Mouse (Mus musculus) midbrain, embryonic 16.5 days (tissue): ENCODE data around the gene Zfp982. TPM values are rescaled to one million over a fixed set of nuclear protein-coding genes. Genes with fewer than 3 reads are reported as not detected.
"Not testable (repeated sequence)": the region's sequence is repeated elsewhere in the genome, so short reads cannot be mapped to it uniquely, and the experiment has no call there.

Source experiments
- ATAC-seq: fragments of 200-750 bp; cut with Nextera tagmentation; 2 replicates; pipeline ENCODE4 v1.8.0; 2017; ENCODE audit warnings: moderate TSS enrichment
- H3K27ac ChIP-seq: fragments of 300-500 bp; sonication (generic); 2 replicates; pipeline ENCODE4 v1.5.1; 2014; ENCODE audit warnings: mild to moderate bottlenecking, low read length, mixed read lengths
- H3K27me3 ChIP-seq: fragments of 300-500 bp; sonication (generic); 2 replicates; pipeline ENCODE4 v1.6.1; 2014; ENCODE audit warnings: low read depth, low read length, mixed read lengths; ENCODE audit not compliant: control insufficient read depth, insufficient read depth
- H3K36me3 ChIP-seq: fragments of 300-500 bp; sonication (generic); 2 replicates; pipeline ENCODE4 v1.6.1; 2014; ENCODE audit warnings: mild to moderate bottlenecking, low read length, moderate library complexity, mixed read lengths; ENCODE audit not compliant: control insufficient read depth, insufficient read depth
- H3K4me1 ChIP-seq: fragments of 300-500 bp; sonication (generic); 2 replicates; pipeline ENCODE4 v1.6.1; 2014; ENCODE audit warnings: mild to moderate bottlenecking, low read length, mixed read lengths; ENCODE audit not compliant: control insufficient read depth, insufficient read depth
- H3K4me2 ChIP-seq: fragments of 300-500 bp; sonication (generic); 2 replicates; pipeline ENCODE4 v1.6.1; 2014; ENCODE audit warnings: mild to moderate bottlenecking, low read length, mixed read lengths
- H3K4me3 ChIP-seq: fragments of 300-500 bp; sonication (generic); 2 replicates; pipeline ENCODE4 v1.5.1; 2014; ENCODE audit warnings: low read depth, mild to moderate bottlenecking, low read length, moderate library complexity, mixed read lengths
- H3K9ac ChIP-seq: fragments of 300-500 bp; sonication (generic); 2 replicates; pipeline ENCODE4 v1.6.1; 2014; ENCODE audit warnings: low read depth, low read length, mixed read lengths
- H3K9me3 ChIP-seq: fragments of 300-500 bp; sonication (generic); replicated peaks from 2 replicates; pipeline ENCODE4 v1.6.1; 2014; ENCODE audit warnings: mild to moderate bottlenecking, low read length, mixed read lengths; ENCODE audit not compliant: control insufficient read depth, poor library complexity, severe bottlenecking
- WGBS: fragments of 180-500 bp; shearing (Covaris S2); extraction: QIAGEN DNeasy Blood & Tissue Kit; methylation state at CpG from one replicate; pipeline ENCODE4 v1.1.7; 2014; 5-methylcytosine and 5-hydroxymethylcytosine counted together
- polyA plus RNA-seq: library from polyadenylated mRNA; unstranded; fragments of >200 nt; fragmentation: Nextera tagmentation; extraction: Ambion mirVana; gene quantifications from 2 replicates; pipeline ENCODE4 v1.2.1, GENCODE M21; 2015

Gene Zfp982
- polyA plus RNA-seq, 1 experiment from 2014 or later: 5.0 TPM

DNA sequence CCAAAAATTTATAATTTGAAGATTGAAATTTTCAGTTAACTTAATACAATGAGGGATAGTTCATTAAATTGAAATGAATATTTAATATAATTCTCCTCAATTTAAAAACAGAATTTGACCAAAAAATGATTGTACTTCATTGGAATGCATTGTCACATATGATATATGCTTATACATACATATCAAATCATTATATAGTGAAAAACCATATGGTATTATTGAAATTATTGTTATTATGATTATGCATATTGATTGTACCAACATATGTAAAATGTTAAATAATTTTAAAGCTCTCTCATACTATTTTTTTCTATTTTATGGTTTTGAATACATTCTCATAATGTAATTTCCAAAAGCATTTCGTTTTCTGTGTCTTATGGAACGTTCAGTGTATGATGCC lies 17.0 kb downstream of the Zfp982 start:
- Histone ChIP-seq H3K4me1 (no peaks in the 10 kb centered on the region), H3K27ac (no peak overlapping the region), H3K9ac (no peak overlapping the region), H3K4me3 (no peak overlapping the region), H3K36me3 (no peaks in the 10 kb centered on the region; the same call in 1 of the 2 replicates), H3K27me3 (no peaks in the 10 kb centered on the region), H3K9me3 (peaks cover 23% of the 10 kb centered on the region), H3K4me2 (no peak overlapping the region)
- ATAC-seq: no peak
- WGBS: 84% methylated on average over 2 of the region's 2 CpGs

DNA sequence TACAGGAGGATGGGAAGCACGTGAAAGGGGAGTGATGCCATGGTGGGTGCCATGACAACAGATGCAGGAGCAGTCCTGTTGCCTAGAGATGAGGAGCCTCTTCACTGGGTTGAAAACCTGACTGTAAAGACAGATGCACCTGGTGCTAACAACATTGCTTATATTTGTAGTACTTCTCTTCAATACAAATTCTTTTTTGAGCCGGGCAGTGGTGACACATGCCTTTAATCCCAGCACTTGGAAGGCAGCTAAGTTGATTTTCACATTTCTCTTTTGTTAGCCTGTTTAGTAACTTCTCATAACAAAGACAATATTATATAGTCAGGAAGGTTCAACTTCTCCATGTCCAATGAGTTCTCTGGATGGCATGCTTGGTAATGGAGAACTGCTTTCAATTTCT lies 26.8 kb downstream of the Zfp982 start:
- ATAC-seq: no peak
- WGBS: 71% methylated on average over 2 of the region's 2 CpGs
- Histone ChIP-seq H3K9ac (no peak overlapping the region), H3K4me2 (no peak overlapping the region), H3K27ac (no peak overlapping the region), H3K9me3 (peaks cover 66% of the 10 kb centered on the region), H3K27me3 (no peaks in the 10 kb centered on the region), H3K4me3 (no peak overlapping the region), H3K36me3 (no peaks in the 10 kb centered on the region), H3K4me1 (no peaks in the 10 kb centered on the region)

GRCm38 (mm10) chr4:147520100-147520499 lies 27.9 kb downstream of the Zfp982 start:
- no peaks in the 10 kb centered on the region for H3K27me3 ChIP-seq
- H3K4me2 ChIP-seq: no peak overlapping the region
- peaks cover 73% of the 10 kb centered on the region for H3K9me3 ChIP-seq
- no peak overlapping the region for H3K9ac ChIP-seq
- no peak overlapping the region for H3K4me3 ChIP-seq
- no peaks in the 10 kb centered on the region for H3K36me3 ChIP-seq
- H3K4me1 ChIP-seq: no peaks in the 10 kb centered on the region
- ATAC-seq: no peak
- no peak overlapping the region for H3K27ac ChIP-seq

- no peaks in the 10 kb centered on the region for H3K36me3 ChIP-seq
- H3K4me3 ChIP-seq: no peak overlapping the region
- H3K27ac ChIP-seq: no peak overlapping the region
- H3K4me1 ChIP-seq: no peaks in the 10 kb centered on the region
- 81% methylated on average over 1 of the region's 1 CpGs for WGBS
- ATAC-seq: no peak
- H3K4me2 ChIP-seq: no peak overlapping the region
- H3K9me3 ChIP-seq: peaks cover 66% of the 10 kb centered on the region
- H3K9ac ChIP-seq: no peak overlapping the region
- no peaks in the 10 kb centered on the region for H3K27me3 ChIP-seq
Observed at GRCm38 (mm10) chr4:147525125-147525524, 32.9 kb downstream of the Zfp982 start.

DNA sequence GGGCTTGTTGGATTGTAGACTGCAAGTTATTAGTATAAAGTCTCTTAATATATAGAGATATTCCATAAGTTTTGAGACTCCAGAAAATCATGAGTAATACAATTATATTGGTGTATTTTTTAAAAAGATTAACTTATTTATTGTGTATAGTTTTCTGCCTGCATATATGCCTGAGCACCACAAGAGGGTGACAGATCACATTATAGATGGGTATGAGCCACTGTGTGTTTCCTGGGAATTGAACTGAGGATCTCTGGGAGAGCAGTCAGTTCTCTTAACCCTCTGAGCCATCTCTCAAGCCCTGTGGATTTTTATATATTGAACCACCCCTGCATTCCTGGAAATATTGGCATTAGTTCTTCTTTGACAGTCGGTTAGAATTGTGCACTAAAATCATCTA lies 38.1 kb downstream of the Zfp982 start:
- peaks cover 43% of the 10 kb centered on the region for H3K9me3 ChIP-seq
- H3K9ac ChIP-seq: no peak overlapping the region
- H3K4me1 ChIP-seq: no peaks in the 10 kb centered on the region
- 82% methylated on average over 1 of the region's 1 CpGs for WGBS
- H3K36me3 ChIP-seq: no peaks in the 10 kb centered on the region
- H3K27me3 ChIP-seq: no peaks in the 10 kb centered on the region
- ATAC-seq: no peak
- H3K4me3 ChIP-seq: no peak overlapping the region
- no peak overlapping the region for H3K27ac ChIP-seq
- H3K4me2 ChIP-seq: no peak overlapping the region

DNA sequence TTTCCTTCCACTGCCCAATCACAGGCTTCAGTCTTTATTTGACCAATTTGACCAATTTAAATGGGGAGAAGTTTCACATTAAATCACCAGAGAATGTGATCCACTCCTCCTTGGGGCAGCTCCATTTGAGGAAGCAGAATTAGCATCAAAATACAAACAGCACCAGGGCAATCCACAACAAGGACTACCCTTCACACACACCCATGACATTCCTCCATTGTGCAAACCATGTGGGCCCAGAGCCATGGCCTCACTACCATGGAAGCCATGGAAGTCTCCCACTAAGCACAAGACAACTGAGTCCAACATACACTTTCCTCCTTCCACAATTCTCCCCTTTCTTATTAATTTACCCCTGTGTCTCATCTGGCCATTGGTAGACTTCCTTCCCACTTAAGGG lies 43.7 kb downstream of the Zfp982 start:
- H3K4me2 ChIP-seq, H3K4me1 ChIP-seq, ATAC-seq, H3K4me3 ChIP-seq, H3K27ac ChIP-seq, H3K27me3 ChIP-seq, H3K9ac ChIP-seq, H3K36me3 ChIP-seq: not testable (repeated sequence)
- peaks cover 28% of the 10 kb centered on the region for H3K9me3 ChIP-seq

DNA sequence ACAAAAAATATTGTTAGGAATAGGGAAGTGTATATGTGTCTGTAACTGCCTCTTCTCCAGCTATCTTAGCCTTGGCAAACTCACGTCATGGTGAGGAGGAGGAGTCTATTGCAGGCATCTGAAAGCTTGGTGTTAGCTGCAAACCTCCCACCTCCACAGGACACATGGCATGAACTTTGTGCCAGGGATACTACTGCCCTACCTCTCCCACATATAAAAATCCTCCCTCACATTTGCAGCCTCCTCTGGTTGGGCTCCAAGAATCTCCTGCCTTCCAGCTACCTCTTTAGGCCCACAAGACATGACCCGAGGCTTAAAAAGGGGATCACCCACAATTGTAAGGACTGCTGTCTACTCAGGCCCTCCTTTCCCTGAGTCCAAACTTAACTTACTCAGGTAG lies 45.5 kb downstream of the Zfp982 start:
- Histone ChIP-seq H3K4me1 (no peaks in the 10 kb centered on the region), H3K9me3 (peaks cover 26% of the 10 kb centered on the region), H3K27ac (no peak overlapping the region), H3K27me3 (no peaks in the 10 kb centered on the region), H3K9ac (no peak overlapping the region), H3K4me2 (no peak overlapping the region), H3K36me3 (no peaks in the 10 kb centered on the region), H3K4me3 (no peak overlapping the region)
- WGBS: 78% methylated on average over 2 of the region's 2 CpGs
- ATAC-seq: no peak

GRCm38 (mm10) chr4:147539918-147540317 lies 47.7 kb downstream of the Zfp982 start, which contains the start of gene Gm16503:
TSS of gene Gm16503 (plus strand) at chr4:147540218.
- H3K9ac ChIP-seq, ATAC-seq, H3K4me3 ChIP-seq, H3K27ac ChIP-seq, H3K27me3 ChIP-seq, H3K4me2 ChIP-seq, H3K36me3 ChIP-seq, H3K4me1 ChIP-seq: not testable (repeated sequence)
- WGBS: 85% methylated on average over 3 of the region's 3 CpGs
- peaks cover 29% of the 10 kb centered on the region for H3K9me3 ChIP-seq

DNA sequence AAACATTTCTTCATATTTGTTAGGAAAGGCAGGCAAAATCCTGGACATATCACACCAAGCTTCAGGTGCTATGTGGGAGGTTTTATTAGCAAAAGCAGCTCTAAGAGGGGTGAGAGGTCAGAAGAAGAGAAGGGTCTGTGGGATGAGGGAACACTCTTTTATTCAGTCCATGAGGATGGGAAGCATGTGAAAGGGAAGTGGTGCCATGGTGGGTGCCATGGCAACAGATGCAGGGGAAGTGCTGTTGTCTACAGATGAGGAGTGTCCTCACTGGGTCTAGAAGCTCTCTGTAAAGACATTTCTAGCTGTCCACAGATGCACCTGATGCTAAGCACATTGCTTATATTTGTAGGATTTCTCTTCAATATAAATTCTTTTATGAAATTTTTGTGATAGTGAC lies 48.9 kb downstream of the Zfp982 start:
- Histone ChIP-seq H3K27me3 (no peaks in the 10 kb centered on the region), H3K36me3 (no peaks in the 10 kb centered on the region), H3K4me2 (no peak overlapping the region), H3K4me3 (no peak overlapping the region), H3K27ac (no peak overlapping the region), H3K9ac (no peak overlapping the region), H3K4me1 (no peaks in the 10 kb centered on the region), H3K9me3 (peaks cover 21% of the 10 kb centered on the region)
- ATAC-seq: no peak

DNA sequence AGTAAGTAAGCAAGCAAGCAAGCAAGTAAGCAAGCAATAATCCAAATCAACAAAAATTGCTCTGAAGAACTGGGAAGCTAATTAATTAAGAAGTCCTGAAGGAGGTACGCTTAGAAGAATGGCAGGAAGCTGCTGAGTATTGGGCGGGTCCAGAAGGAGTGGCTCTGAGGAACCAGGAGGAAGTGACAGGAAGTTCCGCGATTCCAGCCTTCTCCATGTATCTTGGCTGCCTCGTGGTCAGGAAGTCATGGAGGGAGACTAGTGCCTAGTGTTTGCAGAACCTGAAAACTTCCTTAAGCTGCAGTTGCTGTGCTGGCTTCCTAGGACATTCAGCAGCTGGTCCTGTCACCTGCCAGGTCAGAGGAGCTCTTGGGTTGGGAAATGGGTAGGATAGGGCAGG lies 60.9 kb downstream of the Zfp982 start, which contains the start of gene Zfp985:
Gene Zfp985, plus strand, starts transcription at position 207 of the 400 bp plus-strand sequence.
- whole genome bisulfite sequencing: 82% methylated on average over 5 of the region's 5 CpGs
- ATAC-seq: not testable (repeated sequence)

More for the DNA sequence above, 60.9 kb downstream of the Zfp982 start, which contains the start of gene Zfp985:
- H3K27me3 ChIP-seq, H3K9ac ChIP-seq, H3K36me3 ChIP-seq, H3K4me3 ChIP-seq, H3K27ac ChIP-seq, H3K4me1 ChIP-seq, H3K4me2 ChIP-seq: not testable (repeated sequence)
- H3K9me3 ChIP-seq: peaks cover 11% of the 10 kb centered on the region
